Mouse (Mus musculus): ENCODE measurements around the gene Dgkz.

DNA sequence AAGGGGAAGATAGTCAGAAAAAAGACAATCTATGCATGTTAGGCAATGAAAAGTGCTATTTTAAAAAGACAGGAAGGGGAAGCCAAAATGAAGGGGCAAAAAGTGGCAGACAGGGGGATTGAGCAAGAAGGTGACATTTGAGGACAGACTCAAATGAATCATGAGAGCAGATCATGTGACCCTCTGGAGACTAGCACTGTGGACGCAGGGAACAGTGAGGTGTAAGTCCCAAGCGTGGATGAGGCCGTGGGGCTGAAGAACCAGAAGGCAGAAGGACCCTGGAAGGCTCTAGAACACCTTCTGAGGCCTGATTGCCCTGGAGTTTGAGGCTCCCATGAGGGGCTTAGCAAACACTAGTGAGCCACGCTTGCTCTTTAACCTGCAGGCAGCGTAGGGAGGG is 9.3 kb downstream of the Dgkz start:
- TF ChIP-seq CTCF (IDR thresholded peaks at IDR 0.05; ENCODE audit: low read depth, low read length) (no peak), POLR2A (IDR thresholded peaks at IDR 0.05; ENCODE audit: borderline replicate concordance, low read depth, low read length) (no peak)
